Mouse (Mus musculus): ENCODE data around the gene Rmdn2. TPM values are rescaled to one million over a fixed set of nuclear protein-coding genes. Genes with fewer than 3 reads are reported as not detected.

Gene Rmdn2
- polyA plus RNA-seq, 1 experiment from 2014 or later = 6.0 TPM

DNA sequence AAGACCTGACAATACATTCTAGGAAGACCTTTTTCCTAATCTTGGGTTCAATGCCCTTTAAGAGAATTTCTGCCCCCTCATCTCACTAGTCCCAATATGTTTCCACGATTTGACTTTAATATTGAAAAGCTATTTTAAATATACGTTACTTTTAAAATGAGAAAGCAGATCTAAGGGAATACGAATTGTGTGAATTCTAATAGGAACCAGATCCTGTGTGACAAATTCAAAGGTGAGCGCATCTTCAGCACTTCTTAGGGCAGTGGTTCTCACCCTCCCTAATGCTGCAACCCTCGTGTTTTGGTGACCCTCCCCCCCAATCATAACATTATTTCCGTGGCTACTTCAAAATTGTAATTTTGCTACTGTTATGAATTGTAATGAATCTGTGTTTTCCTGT, 100.3 kb downstream of the Rmdn2 start:
- Histone ChIP-seq H3K27me3 (peaks cover 74% of the 10 kb centered on the region), H3K4me1 (peaks cover 42% of the 10 kb centered on the region), H3K36me3 (ENCODE audit: poor library complexity, severe bottlenecking) (no peaks in the 10 kb centered on the region), H3K4me3 (no peak overlapping the region), H3K27ac (no peak overlapping the region), H3K4me2 (no peak overlapping the region), H3K9ac (no peak overlapping the region), H3K9me3 (replicated peaks) (no peaks in the 10 kb centered on the region)
- 11% methylated on average over 6 of the region's 6 CpGs for WGBS
- no peak for ATAC-seq

DNA sequence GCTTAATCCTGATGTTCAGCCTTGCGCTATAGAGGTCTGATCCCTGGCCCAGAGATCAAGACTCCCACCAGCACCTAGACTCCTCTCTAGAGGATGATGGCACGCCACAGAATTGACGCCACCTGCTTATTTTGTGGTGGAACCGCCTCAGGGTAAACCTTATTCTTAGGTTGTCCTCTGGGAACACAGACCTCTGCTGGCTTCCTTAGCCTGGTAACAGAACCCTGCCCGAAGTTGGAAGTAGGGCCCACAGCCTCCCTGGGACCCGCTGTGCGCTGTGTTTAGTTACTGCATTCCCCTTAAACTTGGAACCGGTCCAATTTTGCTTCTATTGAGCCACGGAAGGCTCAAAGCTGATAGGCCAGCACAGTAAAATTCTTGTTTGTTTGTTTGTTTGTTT, 100.9 kb downstream of the Rmdn2 start:
- H3K4me1 ChIP-seq = peaks cover 42% of the 10 kb centered on the region
- no peak for ATAC-seq
- peaks cover 75% of the 10 kb centered on the region for H3K27me3 ChIP-seq
- H3K4me3 ChIP-seq = no peak overlapping the region
- no peaks in the 10 kb centered on the region for H3K9me3 ChIP-seq (replicated peaks)
- H3K9ac ChIP-seq = no peak overlapping the region
- H3K27ac ChIP-seq = no peak overlapping the region
- H3K36me3 ChIP-seq (ENCODE audit: poor library complexity, severe bottlenecking) = no peaks in the 10 kb centered on the region
- WGBS = 4% methylated on average over 9 of the region's 9 CpGs
- peak overlapping the region; percentile 88; the same call in 1 of the 2 replicates for H3K4me2 ChIP-seq

DNA sequence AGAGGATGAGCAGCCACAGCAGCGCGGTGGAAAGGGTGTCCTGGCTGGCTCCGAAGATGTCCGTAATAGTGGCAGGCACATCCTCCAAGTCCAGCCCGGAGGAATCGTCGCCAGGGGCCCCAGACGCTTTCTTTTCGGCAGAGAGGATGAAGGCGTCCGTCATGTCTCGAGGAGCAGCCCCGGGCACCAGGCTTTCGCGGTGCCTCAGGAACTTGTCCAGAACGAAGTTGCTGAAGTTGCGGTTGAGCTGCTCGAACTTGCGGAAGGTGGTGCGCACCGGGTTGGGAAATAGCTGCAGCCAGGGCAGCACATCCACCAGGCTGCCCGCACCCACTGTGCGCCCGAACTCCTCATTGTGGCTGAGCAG, 101.6 kb downstream of the Rmdn2 start:
- Histone ChIP-seq H3K27ac (no peak overlapping the region), H3K27me3 (peaks cover 78% of the 10 kb centered on the region), H3K9me3 (replicated peaks) (no peaks in the 10 kb centered on the region), H3K36me3 (ENCODE audit: poor library complexity, severe bottlenecking) (no peaks in the 10 kb centered on the region), H3K9ac (peak overlapping the region; percentile 53), H3K4me3 (peak overlapping the region; percentile 48), H3K4me1 (peaks cover 38% of the 10 kb centered on the region), H3K4me2 (peak overlapping the region; percentile 88)
- 1% methylated on average over 24 of the region's 24 CpGs for WGBS
- ATAC-seq = no peak

DNA sequence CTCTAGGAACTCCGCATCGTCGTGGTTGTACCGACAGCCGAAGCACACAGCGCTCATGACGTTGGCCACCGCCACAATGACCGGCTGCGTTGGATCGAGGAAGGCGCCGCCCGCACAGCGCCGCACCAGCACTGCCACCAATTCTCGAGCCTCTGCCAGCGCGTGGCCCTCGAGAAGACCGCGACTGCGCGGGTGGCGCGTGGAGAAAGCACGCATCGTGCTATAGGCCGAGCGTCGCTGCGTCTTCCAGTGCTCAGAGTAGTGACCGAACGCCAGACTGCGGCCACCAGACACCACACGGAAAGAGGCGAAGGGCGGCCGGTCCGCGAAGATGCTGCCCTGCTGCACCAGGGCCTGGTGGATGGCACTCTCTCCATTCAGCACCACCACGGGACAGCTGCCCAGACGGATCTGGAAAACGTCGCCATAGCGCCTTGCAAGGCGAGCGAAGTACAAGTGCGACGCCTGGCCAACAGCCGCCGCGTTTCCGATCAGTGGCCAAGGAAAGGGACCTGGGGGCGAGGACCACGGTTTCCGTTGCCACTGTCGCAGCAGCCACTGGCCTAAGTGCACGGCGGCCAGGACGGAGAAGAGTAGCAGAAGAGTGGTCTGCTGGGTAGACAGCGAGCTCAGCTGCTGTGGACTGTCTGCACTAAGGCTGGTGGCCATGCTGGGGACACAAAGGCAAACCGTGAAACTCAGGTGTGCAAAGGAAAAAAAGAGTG, 102.1 kb downstream of the Rmdn2 start:
- ATAC-seq = peak; percentile 36
- peaks cover 36% of the 10 kb centered on the region for H3K4me1 ChIP-seq

DNA sequence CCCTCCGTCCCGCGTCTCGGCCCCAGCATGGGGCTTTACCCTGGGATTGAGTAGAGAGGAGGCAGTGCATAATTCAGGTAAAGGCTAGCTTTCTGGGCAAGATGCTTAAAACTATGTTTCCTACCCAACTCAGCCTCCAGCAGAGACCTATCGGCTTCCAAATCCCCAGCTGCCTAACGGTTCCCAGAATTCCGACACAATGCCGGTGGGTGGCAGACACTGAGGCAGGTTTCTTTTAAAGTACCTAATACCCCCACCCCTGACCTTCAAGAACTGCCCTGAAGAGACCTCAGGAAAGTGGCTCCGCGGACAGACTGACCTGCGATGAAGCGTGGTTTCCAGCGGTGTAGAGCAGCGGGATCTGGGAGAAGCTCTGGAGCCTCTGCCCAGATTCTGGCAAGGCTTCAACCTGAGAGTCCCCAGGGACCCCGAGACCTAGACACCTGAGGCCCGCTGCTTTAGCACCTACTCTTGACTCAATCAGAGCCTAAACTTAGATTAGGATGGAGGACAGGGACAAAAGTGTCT, 102.8 kb downstream of the Rmdn2 start:
- peak overlapping the region; percentile 60; the same call in 1 of the 2 replicates for H3K9ac ChIP-seq
- peaks cover 36% of the 10 kb centered on the region for H3K4me1 ChIP-seq
- 1% methylated on average over 16 of the region's 16 CpGs for WGBS
- H3K27ac ChIP-seq = no peak overlapping the region
- no peaks in the 10 kb centered on the region for H3K36me3 ChIP-seq (ENCODE audit: poor library complexity, severe bottlenecking)
- peak overlapping the region; percentile 48 for H3K4me3 ChIP-seq
- ATAC-seq = no peak
- H3K4me2 ChIP-seq = peak overlapping the region; percentile 88
- peaks cover 75% of the 10 kb centered on the region for H3K27me3 ChIP-seq
- H3K9me3 ChIP-seq (replicated peaks) = no peaks in the 10 kb centered on the region

More for the DNA sequence above, 102.1 kb downstream of the Rmdn2 start:
- H3K4me3 ChIP-seq = peak overlapping the region; percentile 48
- H3K27ac ChIP-seq = no peak overlapping the region
- H3K4me2 ChIP-seq = peak overlapping the region; percentile 88
- no peaks in the 10 kb centered on the region for H3K36me3 ChIP-seq (ENCODE audit: poor library complexity, severe bottlenecking)
- WGBS = under 1% methylated on average over 63 of the region's 63 CpGs
- H3K27me3 ChIP-seq = peaks cover 78% of the 10 kb centered on the region
- peak overlapping the region; percentile 53 for H3K9ac ChIP-seq
- no peaks in the 10 kb centered on the region for H3K9me3 ChIP-seq (replicated peaks)

DNA sequence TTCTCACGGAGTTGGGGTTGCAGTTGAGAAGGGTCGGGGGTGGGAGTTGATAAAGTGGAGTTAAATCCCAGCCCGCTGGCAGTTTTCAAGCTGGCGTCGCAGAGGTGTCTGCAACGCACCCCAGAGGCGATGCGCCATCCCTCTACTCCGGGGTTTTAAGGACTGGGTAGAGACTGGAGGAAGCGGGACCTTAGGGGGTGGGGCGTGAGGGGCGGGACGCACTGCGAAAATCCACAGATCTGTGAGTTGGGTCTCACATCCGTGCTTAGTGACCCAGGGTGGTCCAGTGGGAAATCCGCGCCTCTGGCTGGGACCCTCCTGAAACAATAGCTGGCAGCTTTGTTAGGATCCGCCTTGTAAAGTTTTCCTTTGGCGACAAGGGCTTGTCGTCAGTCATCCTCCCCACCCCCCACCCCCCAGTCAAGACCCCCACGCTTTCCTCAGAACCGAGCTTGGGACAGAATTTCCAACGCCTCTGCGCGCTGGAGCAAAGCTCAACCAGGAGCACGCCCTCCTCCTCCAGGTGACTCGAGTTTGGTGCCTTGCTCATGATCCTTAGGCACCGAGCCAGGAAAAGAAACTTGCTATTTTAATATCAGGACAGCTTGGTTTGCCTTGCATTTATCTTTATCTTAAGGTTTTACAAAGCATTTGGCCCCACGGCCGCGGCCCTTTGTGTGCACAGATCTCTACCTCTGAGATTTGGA, 103.4 kb downstream of the Rmdn2 start, which contains the start of gene Cyp1b1:
Gene Cyp1b1 (minus strand): TSS at position 131 of the 707 bp plus-strand sequence.
- WGBS = under 1% methylated on average over 31 of the region's 31 CpGs
- Histone ChIP-seq H3K4me2 (peak within 1 kb of the TSS; percentile 88), H3K27me3 (peaks cover 69% of the 10 kb centered on the region), H3K4me3 (peak within 1 kb of the TSS; percentile 48), H3K9ac (peak within 1 kb of the TSS; percentile 60), H3K9me3 (replicated peaks) (no peaks in the 10 kb centered on the region), H3K36me3 (ENCODE audit: poor library complexity, severe bottlenecking) (no peaks in the 10 kb centered on the region), H3K27ac (no peak within 1 kb of the TSS), H3K4me1 (peaks cover 36% of the 10 kb centered on the region)
- ATAC-seq = peak; percentile 36

DNA sequence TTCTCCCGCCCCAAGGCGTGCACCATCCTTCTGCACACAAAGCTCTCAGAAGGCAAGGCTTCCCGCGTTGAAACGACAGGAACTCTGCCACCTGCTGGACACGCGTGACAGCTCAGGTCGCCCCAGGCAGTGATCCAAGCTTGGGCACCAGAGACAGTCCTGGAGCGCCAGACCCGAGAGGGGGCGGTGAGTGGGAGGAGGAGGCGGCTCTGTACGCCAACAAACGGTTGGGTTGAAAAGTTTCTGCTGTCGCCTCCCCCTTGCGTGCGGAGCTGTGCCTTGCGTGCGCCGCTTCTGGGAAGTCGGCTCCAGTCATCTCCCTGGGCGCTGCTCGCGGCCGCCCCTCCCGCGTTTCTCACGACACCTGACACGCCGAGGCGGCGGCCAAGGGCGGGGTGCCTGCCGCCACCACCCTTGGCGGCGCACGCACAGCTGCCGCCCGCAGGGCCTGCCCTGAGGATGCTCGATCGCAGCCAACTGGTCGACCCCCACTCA, 104.0 kb downstream of the Rmdn2 start:
- H3K4me2 ChIP-seq = peak overlapping the region; percentile 88
- peak overlapping the region; percentile 60 for H3K9ac ChIP-seq
- H3K4me1 ChIP-seq = peaks cover 36% of the 10 kb centered on the region
- H3K27ac ChIP-seq = no peak overlapping the region
- WGBS = under 1% methylated on average over 38 of the region's 42 CpGs
- H3K27me3 ChIP-seq = peaks cover 63% of the 10 kb centered on the region
- peak; percentile 89 for ATAC-seq
- no peaks in the 10 kb centered on the region for H3K9me3 ChIP-seq (replicated peaks)
- peak overlapping the region; percentile 48 for H3K4me3 ChIP-seq
- no peaks in the 10 kb centered on the region for H3K36me3 ChIP-seq (ENCODE audit: poor library complexity, severe bottlenecking)

DNA sequence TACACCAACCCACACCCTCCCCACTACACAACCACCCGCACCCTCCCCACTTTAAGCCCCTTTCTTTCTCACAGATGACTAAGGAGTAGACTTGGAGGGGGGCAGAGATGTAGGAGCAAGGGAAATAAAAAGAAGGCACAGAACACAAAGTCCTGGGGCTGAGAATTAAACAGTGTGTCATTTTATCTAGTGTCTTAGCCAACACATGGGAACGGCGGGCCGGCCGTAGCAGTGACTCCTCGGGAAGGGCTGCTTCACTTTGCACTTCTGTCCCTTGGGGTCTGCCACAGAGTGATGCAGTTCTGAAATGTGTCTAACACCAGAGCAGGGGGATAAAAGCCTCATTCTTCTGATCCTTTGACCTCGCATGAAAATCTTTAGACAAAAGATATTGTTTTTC, 109.0 kb downstream of the Rmdn2 start:
- 77% methylated on average over 7 of the region's 7 CpGs for WGBS
- no peaks in the 10 kb centered on the region for H3K9me3 ChIP-seq (replicated peaks)
- no peak overlapping the region for H3K9ac ChIP-seq
- H3K4me1 ChIP-seq = peaks cover 3% of the 10 kb centered on the region; the same call in 1 of the 2 replicates
- H3K27me3 ChIP-seq = peaks cover 19% of the 10 kb centered on the region
- H3K4me2 ChIP-seq = no peak overlapping the region
- no peaks in the 10 kb centered on the region for H3K36me3 ChIP-seq (ENCODE audit: poor library complexity, severe bottlenecking)
- H3K27ac ChIP-seq = no peak overlapping the region
- ATAC-seq = no peak
- H3K4me3 ChIP-seq = no peak overlapping the region

DNA sequence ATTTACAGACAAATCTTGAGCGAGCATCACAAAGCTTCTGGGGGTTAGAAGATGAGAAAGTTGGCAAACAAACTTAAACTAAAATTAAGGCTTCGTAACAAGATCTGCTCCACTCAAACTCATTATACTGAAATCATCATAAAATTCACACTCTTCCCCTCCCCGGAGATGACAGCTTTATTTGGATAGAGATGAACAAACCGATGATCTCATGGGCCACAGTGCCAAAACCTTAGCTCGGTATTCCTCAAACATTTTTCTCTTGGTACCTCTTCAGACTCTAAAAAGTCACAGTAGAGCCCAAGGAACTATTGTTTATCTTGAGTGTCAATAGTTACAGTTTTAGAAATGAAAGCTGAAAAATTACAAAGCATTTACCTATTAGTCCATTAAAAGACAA, 115.0 kb downstream of the Rmdn2 start:
- Histone ChIP-seq H3K4me1 (no peaks in the 10 kb centered on the region), H3K4me2 (no peak overlapping the region), H3K27me3 (peaks cover 5% of the 10 kb centered on the region; the same call in 1 of the 2 replicates), H3K9ac (no peak overlapping the region), H3K36me3 (ENCODE audit: poor library complexity, severe bottlenecking) (no peaks in the 10 kb centered on the region), H3K27ac (no peak overlapping the region), H3K4me3 (no peak overlapping the region), H3K9me3 (replicated peaks) (no peaks in the 10 kb centered on the region)
- WGBS = 90% methylated on average over 5 of the region's 5 CpGs
- ATAC-seq = no peak

DNA sequence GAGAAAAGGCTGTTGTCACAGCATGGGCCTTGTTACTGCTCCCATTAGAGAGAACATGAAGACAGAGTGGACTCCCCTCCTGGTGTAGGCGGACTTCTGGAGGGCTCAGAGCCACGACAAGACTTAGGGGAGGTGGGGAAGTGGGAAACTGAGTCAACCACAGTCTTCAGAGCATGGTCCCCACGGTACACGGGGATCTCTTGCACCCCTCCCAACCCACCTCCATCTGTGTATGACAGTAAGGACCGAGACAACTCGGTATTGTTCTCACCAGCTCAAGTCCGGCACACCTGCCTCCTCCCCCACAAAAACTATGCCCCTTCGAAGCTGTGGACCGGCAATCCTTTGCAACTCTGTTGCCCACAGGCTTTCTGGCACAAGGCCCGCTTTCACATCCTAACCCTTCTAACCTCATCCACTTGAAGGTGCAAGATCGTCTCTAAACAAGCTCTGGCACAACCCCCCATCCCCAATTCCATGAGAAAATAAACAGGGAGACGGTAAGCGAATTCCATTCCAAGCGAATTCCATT, 116.5 kb downstream of the Rmdn2 start:
- H3K36me3 ChIP-seq (ENCODE audit: poor library complexity, severe bottlenecking) = no peaks in the 10 kb centered on the region
- peaks cover 5% of the 10 kb centered on the region; the same call in 1 of the 2 replicates for H3K27me3 ChIP-seq
- no peak overlapping the region for H3K27ac ChIP-seq
- H3K4me1 ChIP-seq = no peaks in the 10 kb centered on the region
- 31% methylated on average over 14 of the region's 14 CpGs for WGBS
- H3K4me2 ChIP-seq = peak overlapping the region; percentile 4; the same call in 1 of the 2 replicates
- no peak overlapping the region for H3K4me3 ChIP-seq
- no peaks in the 10 kb centered on the region for H3K9me3 ChIP-seq (replicated peaks)
- H3K9ac ChIP-seq = no peak overlapping the region
- ATAC-seq = no peak

DNA sequence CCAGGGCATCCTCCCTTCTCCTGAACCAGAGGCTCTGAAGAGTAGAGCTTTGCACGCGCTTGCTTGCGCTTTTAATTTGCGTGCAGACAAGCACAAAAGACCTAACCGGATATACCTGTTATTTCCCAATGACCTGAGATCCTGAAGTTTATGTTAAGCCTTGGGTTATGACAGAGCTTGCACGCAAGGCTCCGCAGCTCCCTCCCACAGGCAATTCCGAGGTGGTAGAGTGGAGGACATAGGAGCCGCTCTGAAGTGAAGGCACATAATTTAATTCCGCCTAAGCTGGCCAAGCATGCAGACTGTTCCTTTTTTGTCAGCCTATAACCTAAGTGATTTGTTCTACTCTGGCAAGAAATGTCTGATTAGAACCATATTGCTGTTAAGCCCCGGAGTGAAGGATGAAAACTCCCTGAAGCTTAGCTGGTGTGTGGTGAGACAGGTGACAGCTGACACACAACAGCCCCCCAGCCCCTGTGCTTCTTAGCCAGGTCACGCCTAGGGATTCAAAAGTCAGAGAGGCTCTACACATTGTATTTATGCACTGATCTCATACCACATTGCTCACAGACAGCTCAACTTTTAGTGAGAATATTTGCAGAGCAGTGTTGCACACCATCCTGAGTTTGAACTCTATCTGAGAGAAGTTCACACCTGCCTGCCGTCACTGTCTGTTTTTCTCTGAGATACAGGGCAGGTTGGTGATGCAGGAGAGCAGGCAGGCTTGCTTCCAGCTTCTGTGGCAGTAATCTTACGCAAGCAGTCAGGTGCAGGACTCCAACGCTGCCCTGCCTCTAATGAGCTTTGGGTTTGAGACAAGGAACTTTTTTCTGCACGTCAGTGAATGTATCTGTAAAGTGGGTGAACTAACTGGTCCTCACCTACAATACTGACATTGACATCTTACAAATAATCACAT, 117.2 kb downstream of the Rmdn2 start:
- Histone ChIP-seq H3K27me3 (peaks cover 5% of the 10 kb centered on the region; the same call in 1 of the 2 replicates), H3K4me2 (peak overlapping the region; percentile 4; the same call in 1 of the 2 replicates), H3K36me3 (ENCODE audit: poor library complexity, severe bottlenecking) (no peaks in the 10 kb centered on the region), H3K9ac (no peak overlapping the region), H3K27ac (no peak overlapping the region), H3K9me3 (replicated peaks) (no peaks in the 10 kb centered on the region), H3K4me1 (no peaks in the 10 kb centered on the region), H3K4me3 (no peak overlapping the region)
- no peak for ATAC-seq
- 42% methylated on average over 16 of the region's 16 CpGs for WGBS
